Mouse (Mus musculus) R1 (cell line): ENCODE results near the gene Tbc1d5.

Source experiments
- DNase-seq: peaks from one replicate; pipeline ENCODE4 v3.0.0-alpha.2; 2018; ENCODE audit warnings: low read depth, low spot score

Tbc1d5 gene

GRCm38 (mm10) chr17:51179195-51179953, at the start of gene Tbc1d5:
Gene Tbc1d5 (minus strand): TSS chr17:51179352.
- peak; percentile 76 for DNase-seq

GRCm38 (mm10) chr17:51226056-51226455, 46.9 kb upstream of the Tbc1d5 start:
- no peak for DNase-seq

- no peak for DNase-seq
Measured at GRCm38 (mm10) chr17:51223152-51223551, 44.0 kb upstream of the Tbc1d5 start.

GRCm38 (mm10) chr17:51221075-51221474, 41.9 kb upstream of the Tbc1d5 start:
- no peak for DNase-seq

- no peak for DNase-seq
Measured at GRCm38 (mm10) chr17:51219897-51220296, 40.7 kb upstream of the Tbc1d5 start.

- DNase-seq = no peak
Measured at GRCm38 (mm10) chr17:51216426-51216825, 37.3 kb upstream of the Tbc1d5 start.

GRCm38 (mm10) chr17:51209565-51209964, 30.4 kb upstream of the Tbc1d5 start:
- no peak for DNase-seq

- DNase-seq = no peak
Measured at GRCm38 (mm10) chr17:51204643-51205042, 25.5 kb upstream of the Tbc1d5 start.

GRCm38 (mm10) chr17:51195561-51195960, 16.4 kb upstream of the Tbc1d5 start:
- no peak for DNase-seq

GRCm38 (mm10) chr17:51194787-51195186, 15.6 kb upstream of the Tbc1d5 start:
- no peak for DNase-seq

GRCm38 (mm10) chr17:51191381-51191780, 12.2 kb upstream of the Tbc1d5 start:
- no peak for DNase-seq

GRCm38 (mm10) chr17:51182715-51183114, 3.6 kb upstream of the Tbc1d5 start:
- no peak for DNase-seq

GRCm38 (mm10) chr17:51178491-51179194, 509 bp downstream of the Tbc1d5 start:
- DNase-seq = peak; percentile 65

- DNase-seq = no peak
Measured at GRCm38 (mm10) chr17:51177923-51178322, 1.2 kb downstream of the Tbc1d5 start.

- no peak for DNase-seq
Measured at GRCm38 (mm10) chr17:51172332-51172731, 6.8 kb downstream of the Tbc1d5 start.

GRCm38 (mm10) chr17:51171504-51171903, 7.6 kb downstream of the Tbc1d5 start:
- DNase-seq = no peak

- no peak for DNase-seq
Measured at GRCm38 (mm10) chr17:51169911-51170310, 9.2 kb downstream of the Tbc1d5 start.

GRCm38 (mm10) chr17:51162366-51162765, 16.8 kb downstream of the Tbc1d5 start:
- DNase-seq = no peak

GRCm38 (mm10) chr17:51159261-51159660, 19.9 kb downstream of the Tbc1d5 start:
- DNase-seq = peak; percentile 16

GRCm38 (mm10) chr17:51150999-51151398, 28.2 kb downstream of the Tbc1d5 start:
- DNase-seq = no peak

- DNase-seq = no peak
Measured at GRCm38 (mm10) chr17:51144983-51145382, 34.2 kb downstream of the Tbc1d5 start.

GRCm38 (mm10) chr17:51142095-51142494, 37.1 kb downstream of the Tbc1d5 start:
- DNase-seq = no peak

- peak; percentile 20 for DNase-seq
Measured at GRCm38 (mm10) chr17:51111194-51111593, 68.0 kb downstream of the Tbc1d5 start.
